Mouse (Mus musculus) naive thymus-derived CD4-positive, alpha-beta T cell, adult 2 months (primary cell): ENCODE data around the gene Gm13199.

Experiments
- DNase-seq: peaks from one replicate; pipeline ENCODE4 v3.0.0-alpha.2; 2011; ENCODE audit warnings: low read depth

Gene Gm13199

DNA sequence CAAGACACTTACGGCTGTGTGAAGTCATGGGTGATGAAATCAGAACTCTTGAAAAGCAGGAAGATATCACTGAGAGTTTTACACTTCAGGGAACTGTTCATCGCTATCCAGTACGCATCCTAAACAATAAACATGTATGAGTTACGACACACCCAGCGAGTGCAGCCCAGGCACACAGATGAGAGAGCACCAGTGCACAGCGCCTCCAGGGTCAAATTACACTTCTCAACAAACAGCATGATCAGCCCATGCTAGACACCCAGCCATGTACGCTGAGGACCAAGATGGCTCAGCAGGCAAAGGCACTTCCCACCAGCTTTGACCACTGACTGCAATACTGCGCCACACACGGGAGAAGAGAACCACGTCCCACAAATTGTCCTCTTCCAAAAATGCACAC is 41.5 kb downstream of the Gm13199 start:
- no peak for DNase-seq
